Mouse (Mus musculus) myocyte (in vitro differentiated cells): ENCODE data around the gene Rassf2. TPM values are rescaled to one million over a fixed set of nuclear protein-coding genes. Genes with fewer than 3 reads are reported as not detected.
A peak's percentile ranks its signal among the peaks of the same experiment; 100 is the strongest.

Source experiments
- H3K27me3 ChIP-seq: one replicate; pipeline ENCODE4 v1.6.1; 2011; ENCODE audit not compliant: control insufficient read depth, insufficient read depth, insufficient read length
- H3K36me3 ChIP-seq: one replicate; pipeline ENCODE4 v1.6.1; 2011; ENCODE audit not compliant: control insufficient read depth, insufficient read depth
- H3K4me2 ChIP-seq: one replicate; pipeline ENCODE4 v1.6.1; 2011; ENCODE audit warnings: low read depth, control low read depth
- H3K4me3 ChIP-seq: one replicate; pipeline ENCODE4 v1.5.1; 2011; ENCODE audit warnings: mild to moderate bottlenecking, control low read depth, moderate library complexity
- H3K79me2 ChIP-seq: one replicate; pipeline ENCODE4 v1.6.1; 2011; ENCODE audit not compliant: control insufficient read depth, insufficient read depth
- H3ac ChIP-seq: one replicate; pipeline ENCODE4 v1.6.1; 2011; ENCODE audit not compliant: control insufficient read depth, insufficient read length
- CEBPB ChIP-seq: IDR thresholded peaks from 2 replicates; pipeline ENCODE4 v1.6.1; 2011; ENCODE audit warnings: mild to moderate bottlenecking, moderate library complexity; ENCODE audit not compliant: poor library complexity, insufficient read depth, severe bottlenecking
- E2F4 ChIP-seq: IDR thresholded peaks from one replicate; pipeline ENCODE4 v1.6.1; 2011; ENCODE audit warnings: mild to moderate bottlenecking, control low read depth, moderate library complexity; ENCODE audit not compliant: insufficient read depth
- MAX ChIP-seq: IDR thresholded peaks from one replicate; pipeline ENCODE4 v1.6.1; 2011; ENCODE audit warnings: low read depth, mild to moderate bottlenecking, control low read depth
- MYOD1 ChIP-seq, 3 experiments: IDR thresholded peaks; one replicate each; pipeline ENCODE4 v1.6.1; 2011; ENCODE audit warnings: control low read depth in 2 of 3, low read depth in 2 of 3, mild to moderate bottlenecking in 2 of 3, moderate library complexity in 1 of 3; ENCODE audit not compliant: insufficient read length in 2 of 3, control insufficient read depth in 1 of 3
- MYOG ChIP-seq, 3 experiments: IDR thresholded peaks; one replicate each; pipeline ENCODE4 v1.6.1; 2011; ENCODE audit warnings: control low read depth in 2 of 3, low read depth in 2 of 3, mild to moderate bottlenecking in 2 of 3; ENCODE audit not compliant: insufficient read length in 2 of 3, control insufficient read depth in 1 of 3, insufficient read depth in 1 of 3
- POLR2A ChIP-seq: IDR thresholded peaks from one replicate; pipeline ENCODE4 v1.6.1; 2011; ENCODE audit warnings: low read depth, mild to moderate bottlenecking, control low read depth, moderate library complexity; ENCODE audit not compliant: insufficient read length
- POLR2AphosphoS2 ChIP-seq: IDR thresholded peaks from one replicate; pipeline ENCODE4 v1.6.1; 2011; ENCODE audit warnings: low read depth, control low read depth; ENCODE audit not compliant: insufficient read length
- REST ChIP-seq: IDR thresholded peaks from one replicate; pipeline ENCODE4 v1.6.1; 2011; ENCODE audit warnings: mild to moderate bottlenecking, control low read depth, moderate library complexity; ENCODE audit not compliant: insufficient read depth, insufficient read length
- SRF ChIP-seq: IDR thresholded peaks from one replicate; pipeline ENCODE4 v1.6.1; 2011; ENCODE audit warnings: low read depth; ENCODE audit not compliant: control insufficient read depth, insufficient read length
- TCF12 ChIP-seq: IDR thresholded peaks from one replicate; pipeline ENCODE4 v1.6.1; 2011; ENCODE audit warnings: mild to moderate bottlenecking, control low read depth; ENCODE audit not compliant: poor library complexity, insufficient read depth, severe bottlenecking
- TCF3 ChIP-seq: IDR thresholded peaks from one replicate; pipeline ENCODE4 v1.6.1; 2011; ENCODE audit warnings: low read depth, control low read depth; ENCODE audit not compliant: insufficient read length
- USF1 ChIP-seq: IDR thresholded peaks from one replicate; pipeline ENCODE4 v1.6.1; 2011; ENCODE audit warnings: low read depth, mild to moderate bottlenecking, control low read depth, moderate library complexity
- polyA plus RNA-seq: library from polyadenylated mRNA; unstranded; fragments of >200 nt; fragmentation: generic; extraction: Trizol; gene quantifications from one replicate; pipeline ENCODE4 v1.2.1, GENCODE M21; 2012; ENCODE audit warnings: missing spikeins

Rassf2 gene
- polyA plus RNA-seq, 1 experiment, result 8.4 TPM

GRCm38 (mm10) chr2:132007475-132007819 lies 22.6 kb downstream of the Rassf2 start:
- TF ChIP-seq TCF3 (no peak), POLR2AphosphoS2 (no peak), E2F4 (no peak), MAX (no peak), MYOD1 (IDR thresholded peaks at IDR 0.05; ENCODE audit: control insufficient read depth in 1 of 3, insufficient read length in 2 of 3, low read depth in 2 of 3) (no peak), MYOG (IDR thresholded peaks at IDR 0.05; ENCODE audit: control insufficient read depth in 1 of 3, insufficient read depth in 1 of 3, insufficient read length in 2 of 3, low read depth in 2 of 3) (no peak)
- Histone ChIP-seq H3K79me2 (no peaks in the 10 kb centered on the region), H3K4me3 (no peak overlapping the region), H3K4me2 (peak overlapping the region; percentile 82), H3ac (no peak overlapping the region), H3K36me3 (no peaks in the 10 kb centered on the region), H3K27me3 (no peaks in the 10 kb centered on the region)

- H3K79me2 ChIP-seq, result no peaks in the 10 kb centered on the region
- H3K4me3 ChIP-seq, result no peak overlapping the region
- H3K27me3 ChIP-seq, result no peaks in the 10 kb centered on the region
- no peak overlapping the region for H3ac ChIP-seq
- peak; percentile 66; the same call in 1 of the 2 replicates for TF ChIP-seq CEBPB
- TF ChIP-seq TCF3, result no peak
- no peak for TF ChIP-seq POLR2A
- TF ChIP-seq MYOG (IDR thresholded peaks at IDR 0.05; ENCODE audit: control insufficient read depth in 1 of 3, insufficient read depth in 1 of 3, insufficient read length in 2 of 3, low read depth in 2 of 3), result peak in 1 of 3 experiments; percentile 43
- peak in 1 of 3 experiments; percentile 39 for TF ChIP-seq MYOD1 (IDR thresholded peaks at IDR 0.05; ENCODE audit: control insufficient read depth in 1 of 3, insufficient read length in 2 of 3, low read depth in 2 of 3)
- no peak for TF ChIP-seq SRF
- no peaks in the 10 kb centered on the region for H3K36me3 ChIP-seq
- peak overlapping the region; percentile 82 for H3K4me2 ChIP-seq
Observed at GRCm38 (mm10) chr2:132006561-132007474, 23.2 kb downstream of the Rassf2 start.

- Histone ChIP-seq H3K27me3 (no peaks in the 10 kb centered on the region), H3K4me2 (no peak overlapping the region), H3K79me2 (no peaks in the 10 kb centered on the region), H3K36me3 (no peaks in the 10 kb centered on the region), H3ac (no peak overlapping the region), H3K4me3 (no peak overlapping the region)
- TF ChIP-seq USF1 (no peak), MAX (no peak), POLR2A (no peak), CEBPB (no peak)
Observed at GRCm38 (mm10) chr2:132005445-132005844, 24.6 kb downstream of the Rassf2 start.

GRCm38 (mm10) chr2:132004495-132005136 lies 25.4 kb downstream of the Rassf2 start:
- H3ac ChIP-seq, result no peak overlapping the region
- no peaks in the 10 kb centered on the region for H3K27me3 ChIP-seq
- H3K4me3 ChIP-seq, result no peak overlapping the region
- no peaks in the 10 kb centered on the region for H3K36me3 ChIP-seq
- no peak for TF ChIP-seq TCF12
- TF ChIP-seq USF1, result no peak
- TF ChIP-seq SRF, result no peak
- TF ChIP-seq E2F4, result no peak
- no peaks in the 10 kb centered on the region for H3K79me2 ChIP-seq
- H3K4me2 ChIP-seq, result no peak overlapping the region

- Histone ChIP-seq H3K79me2 (no peaks in the 10 kb centered on the region), H3K4me2 (no peak overlapping the region), H3ac (no peak overlapping the region), H3K27me3 (no peaks in the 10 kb centered on the region), H3K36me3 (no peaks in the 10 kb centered on the region), H3K4me3 (no peak overlapping the region)
- TF ChIP-seq E2F4 (no peak), MYOG (IDR thresholded peaks at IDR 0.05; ENCODE audit: control insufficient read depth in 1 of 3, insufficient read depth in 1 of 3, insufficient read length in 2 of 3, low read depth in 2 of 3) (no peak), POLR2A (no peak), POLR2AphosphoS2 (no peak), MYOD1 (IDR thresholded peaks at IDR 0.05; ENCODE audit: control insufficient read depth in 1 of 3, insufficient read length in 2 of 3, low read depth in 2 of 3) (no peak), TCF3 (no peak), USF1 (no peak), CEBPB (no peak), MAX (no peak), SRF (no peak), TCF12 (no peak), REST (no peak)
Observed at GRCm38 (mm10) chr2:132003916-132004315, 26.1 kb downstream of the Rassf2 start.
